Mouse (Mus musculus) thymus, adult 2 months (tissue): ENCODE measurements around the gene Zcwpw1. TPM values are rescaled to one million over a fixed set of nuclear protein-coding genes. Genes with fewer than 3 reads are reported as not detected.

Experiments used
- DNase-seq: peaks from one replicate; pipeline ENCODE4 v3.0.0; 2021
- H3K27ac ChIP-seq: fragments of 200-500 bp; 2 replicates; pipeline ENCODE4 v1.5.1; 2012; ENCODE audit warnings: low read length, control low read depth; ENCODE audit not compliant: control insufficient read depth, insufficient read depth
- H3K27me3 ChIP-seq: fragments of 200-500 bp; 2 replicates; pipeline ENCODE4 v1.6.1; 2012; ENCODE audit warnings: mild to moderate bottlenecking, low read length, moderate library complexity, mixed read lengths; ENCODE audit not compliant: control insufficient read depth, insufficient read depth
- H3K36me3 ChIP-seq: fragments of 200-500 bp; 2 replicates; pipeline ENCODE4 v1.6.1; 2012; ENCODE audit warnings: mild to moderate bottlenecking, low read length, moderate library complexity; ENCODE audit not compliant: control insufficient read depth, insufficient read depth
- H3K4me1 ChIP-seq: fragments of 200-500 bp; replicated peaks from 2 replicates; pipeline ENCODE4 v1.6.1; 2012; ENCODE audit warnings: low read length; ENCODE audit not compliant: control insufficient read depth, insufficient read depth
- H3K4me3 ChIP-seq: fragments of 200-500 bp; 2 replicates; pipeline ENCODE4 v1.5.1; 2012; ENCODE audit warnings: mild to moderate bottlenecking, low read length, control low read depth, moderate library complexity; ENCODE audit not compliant: control insufficient read depth, insufficient read depth
- CTCF ChIP-seq: fragments of 200-500 bp; IDR thresholded peaks from 2 replicates; pipeline ENCODE4 v1.5.1; 2012; ENCODE audit warnings: mild to moderate bottlenecking, control low read depth, low read length, moderate library complexity, borderline replicate concordance; ENCODE audit not compliant: control insufficient read depth, poor library complexity, insufficient read depth; ENCODE audit errors: extremely low read depth
- POLR2A ChIP-seq: fragments of 200-500 bp; IDR thresholded peaks from 2 replicates; pipeline ENCODE4 v1.6.1; 2012; ENCODE audit warnings: mild to moderate bottlenecking, low read length, control low read depth, moderate library complexity; ENCODE audit not compliant: control insufficient read depth, poor library complexity, insufficient read depth; ENCODE audit errors: extremely low read depth
- WGBS: fragments of 180-500 bp; shearing (Covaris S2); methylation state at CpG from one replicate; pipeline ENCODE4 v1.1.7; 2018; 5-methylcytosine and 5-hydroxymethylcytosine counted together
- polyA plus RNA-seq: library from polyadenylated mRNA; depleted of rRNA; stranded (reverse); fragments of >200 nt; gene quantifications from 2 replicates; pipeline ENCODE4 v1.2.3, GENCODE M21; 2012

Gene Zcwpw1
- polyA plus RNA-seq, 1 experiment = 4.6 TPM

- peak overlapping the region; percentile 48 for H3K27ac ChIP-seq
- no peaks in the 10 kb centered on the region for H3K36me3 ChIP-seq
- peaks cover 26% of the 10 kb centered on the region for H3K4me1 ChIP-seq
- TF ChIP-seq CTCF (0 out of 2 replicates have a peak, but pooled peaks have one; percentile 30), POLR2A (no peak)
- H3K4me3 ChIP-seq = no peak overlapping the region
- WGBS = 5% methylated on average over 5 of the region's 5 CpGs
- peak; percentile 46 for DNase-seq
- no peaks in the 10 kb centered on the region for H3K27me3 ChIP-seq
Observed at GRCm38 (mm10) chr5:137776408-137776918, 11.1 kb upstream of the Zcwpw1 start.

- H3K4me3 ChIP-seq = no peak overlapping the region
- H3K36me3 ChIP-seq = peaks cover 7% of the 10 kb centered on the region
- peak; percentile 0 for DNase-seq
- peaks cover 26% of the 10 kb centered on the region for H3K4me1 ChIP-seq
- no peak overlapping the region for H3K27ac ChIP-seq
- no peak for TF ChIP-seq CTCF
- no peak for TF ChIP-seq POLR2A
- no peaks in the 10 kb centered on the region for H3K27me3 ChIP-seq
- WGBS = 87% methylated on average over 7 of the region's 7 CpGs
Observed at GRCm38 (mm10) chr5:137777267-137777845, 10.2 kb upstream of the Zcwpw1 start.

GRCm38 (mm10) chr5:137778635-137779034, 9.0 kb upstream of the Zcwpw1 start, which contains the start of gene Ppp1r35:
Gene Ppp1r35, plus strand, starts transcription at chr5:137778849.
- TF ChIP-seq POLR2A = peak; percentile 82
- TF ChIP-seq CTCF = no peak
- Histone ChIP-seq H3K36me3 (peaks cover 15% of the 10 kb centered on the region), H3K27me3 (no peaks in the 10 kb centered on the region), H3K4me3 (peak within 1 kb of the TSS; percentile 84), H3K4me1 (peaks cover 27% of the 10 kb centered on the region), H3K27ac (peak within 1 kb of the TSS; percentile 9; the same call in 1 of the 2 replicates)
- WGBS = under 1% methylated on average over 31 of the region's 31 CpGs
- DNase-seq = no peak

- peaks cover 15% of the 10 kb centered on the region for H3K36me3 ChIP-seq
- WGBS = under 1% methylated on average over 81 of the region's 83 CpGs
- TF ChIP-seq POLR2A (no peak), CTCF (no peak)
- peak overlapping the region; percentile 9; the same call in 1 of the 2 replicates for H3K27ac ChIP-seq
- peak overlapping the region; percentile 84 for H3K4me3 ChIP-seq
- H3K4me1 ChIP-seq = peaks cover 34% of the 10 kb centered on the region
- H3K27me3 ChIP-seq = no peaks in the 10 kb centered on the region
- peak; percentile 48 for DNase-seq
Observed at GRCm38 (mm10) chr5:137779053-137779933, 8.3 kb upstream of the Zcwpw1 start.

GRCm38 (mm10) chr5:137781661-137782060, 5.9 kb upstream of the Zcwpw1 start:
- DNase-seq = no peak
- Histone ChIP-seq H3K4me1 (peaks cover 34% of the 10 kb centered on the region), H3K36me3 (peaks cover 15% of the 10 kb centered on the region), H3K27ac (no peak overlapping the region), H3K4me3 (no peak overlapping the region), H3K27me3 (no peaks in the 10 kb centered on the region)
- TF ChIP-seq CTCF (no peak), POLR2A (no peak)
- 92% methylated on average over 7 of the region's 7 CpGs for WGBS

GRCm38 (mm10) chr5:137782776-137783522, 4.6 kb upstream of the Zcwpw1 start:
- H3K27me3 ChIP-seq = no peaks in the 10 kb centered on the region
- no peak overlapping the region for H3K4me3 ChIP-seq
- H3K4me1 ChIP-seq = peaks cover 27% of the 10 kb centered on the region
- peaks cover 15% of the 10 kb centered on the region for H3K36me3 ChIP-seq
- 86% methylated on average over 13 of the region's 13 CpGs for WGBS
- H3K27ac ChIP-seq = no peak overlapping the region
- DNase-seq = no peak
- TF ChIP-seq CTCF (no peak), POLR2A (no peak)
